Mouse (Mus musculus): ENCODE results near the gene Farp2. TPM values are rescaled to one million over a fixed set of nuclear protein-coding genes. Genes with fewer than 3 reads are reported as not detected.
"Not testable (repeated sequence)": the region's sequence is repeated elsewhere in the genome, so short reads cannot be mapped to it uniquely, and the experiment has no call there.

Farp2 gene
- 4.2 and 4.7 TPM in 2 replicates for polyA plus RNA-seq (2012; rRNA removed)

- H3K4me1 ChIP-seq (ENCODE audit: control insufficient read depth, insufficient read depth, low read length), result peaks cover 3% of the 10 kb centered on the region; the same call in 1 of the 2 replicates
- H3K4me3 ChIP-seq (replicated peaks; ENCODE audit: extremely low read depth, low read depth, low read length), result peak within 1 kb of the TSS; percentile 80
- TF ChIP-seq CTCF (IDR thresholded peaks at IDR 0.05; ENCODE audit: insufficient read depth, low read length) (no peak), POLR2A (IDR thresholded peaks at IDR 0.05; ENCODE audit: borderline replicate concordance, extremely low read depth, low read depth, low read length) (peak; percentile 84; the same call in 1 of the 2 replicates)
- peak; percentile 94 for DNase-seq
- under 1% methylated on average over 71 of the region's 71 CpGs for WGBS
These were observed at the start of gene Farp2 for GRCm38 (mm10) chr1:93511585-93512350. Gene Farp2, plus strand, starts transcription at chr1:93512079.

GRCm38 (mm10) chr1:93465066-93465465 is 46.8 kb upstream of the Farp2 start:
- no peak for DNase-seq
- TF ChIP-seq POLR2A (IDR thresholded peaks at IDR 0.05; ENCODE audit: borderline replicate concordance, extremely low read depth, low read depth, low read length) (no peak), CTCF (IDR thresholded peaks at IDR 0.05; ENCODE audit: insufficient read depth, low read length) (no peak)
- H3K4me1 ChIP-seq (ENCODE audit: control insufficient read depth, insufficient read depth, low read length), result no peaks in the 10 kb centered on the region
- H3K4me3 ChIP-seq (replicated peaks; ENCODE audit: extremely low read depth, low read depth, low read length), result no peak overlapping the region

GRCm38 (mm10) chr1:93465746-93466145 is 46.1 kb upstream of the Farp2 start:
- Histone ChIP-seq H3K4me3 (replicated peaks; ENCODE audit: extremely low read depth, low read depth, low read length) (no peak overlapping the region), H3K4me1 (ENCODE audit: control insufficient read depth, insufficient read depth, low read length) (no peaks in the 10 kb centered on the region)
- no peak for TF ChIP-seq CTCF (IDR thresholded peaks at IDR 0.05; ENCODE audit: insufficient read depth, low read length)
- no peak for TF ChIP-seq POLR2A (IDR thresholded peaks at IDR 0.05; ENCODE audit: borderline replicate concordance, extremely low read depth, low read depth, low read length)
- DNase-seq, result no peak

GRCm38 (mm10) chr1:93468626-93469025 is 43.3 kb upstream of the Farp2 start:
- TF ChIP-seq POLR2A (IDR thresholded peaks at IDR 0.05; ENCODE audit: borderline replicate concordance, extremely low read depth, low read depth, low read length) (no peak), CTCF (IDR thresholded peaks at IDR 0.05; ENCODE audit: insufficient read depth, low read length) (no peak)
- Histone ChIP-seq H3K4me1 (ENCODE audit: control insufficient read depth, insufficient read depth, low read length) (no peaks in the 10 kb centered on the region), H3K4me3 (replicated peaks; ENCODE audit: extremely low read depth, low read depth, low read length) (no peak overlapping the region)
- 88% methylated on average over 4 of the region's 4 CpGs for WGBS
- no peak for DNase-seq

- WGBS, result 88% methylated on average over 3 of the region's 3 CpGs
- H3K4me3 ChIP-seq (replicated peaks; ENCODE audit: extremely low read depth, low read depth, low read length), result no peak overlapping the region
- no peak for DNase-seq
- peaks cover 4% of the 10 kb centered on the region; the same call in 1 of the 2 replicates for H3K4me1 ChIP-seq (ENCODE audit: control insufficient read depth, insufficient read depth, low read length)
- TF ChIP-seq POLR2A (IDR thresholded peaks at IDR 0.05; ENCODE audit: borderline replicate concordance, extremely low read depth, low read depth, low read length), result no peak
- TF ChIP-seq CTCF (IDR thresholded peaks at IDR 0.05; ENCODE audit: insufficient read depth, low read length), result no peak
These were observed 36.2 kb upstream of the Farp2 start for GRCm38 (mm10) chr1:93475694-93476093.

- WGBS, result under 1% methylated on average over 41 of the region's 41 CpGs
- DNase-seq, result peak; percentile 97
- TF ChIP-seq POLR2A (IDR thresholded peaks at IDR 0.05; ENCODE audit: borderline replicate concordance, extremely low read depth, low read depth, low read length) (peak; percentile 73), CTCF (IDR thresholded peaks at IDR 0.05; ENCODE audit: insufficient read depth, low read length) (peak; percentile 42; the same call in 1 of the 2 replicates)
- Histone ChIP-seq H3K4me1 (ENCODE audit: control insufficient read depth, insufficient read depth, low read length) (peaks cover 8% of the 10 kb centered on the region), H3K4me3 (replicated peaks; ENCODE audit: extremely low read depth, low read depth, low read length) (peak overlapping the region; percentile 89)
These were observed 33.9 kb upstream of the Farp2 start for GRCm38 (mm10) chr1:93477758-93478585.

- TF ChIP-seq CTCF (IDR thresholded peaks at IDR 0.05; ENCODE audit: insufficient read depth, low read length) (no peak), POLR2A (IDR thresholded peaks at IDR 0.05; ENCODE audit: borderline replicate concordance, extremely low read depth, low read depth, low read length) (peak; percentile 94)
- Histone ChIP-seq H3K4me1 (ENCODE audit: control insufficient read depth, insufficient read depth, low read length) (peaks cover 8% of the 10 kb centered on the region), H3K4me3 (replicated peaks; ENCODE audit: extremely low read depth, low read depth, low read length) (peak within 1 kb of the TSS; percentile 95)
- DNase-seq, result peak; percentile 99
- under 1% methylated on average over 74 of the region's 74 CpGs for WGBS
These were observed 33.0 kb upstream of the Farp2 start, which contains the start of gene Hdlbp for GRCm38 (mm10) chr1:93478586-93479475. Gene Hdlbp, minus strand, starts transcription at chr1:93478815.

GRCm38 (mm10) chr1:93479476-93480083 is 32.3 kb upstream of the Farp2 start:
- 2% methylated on average over 23 of the region's 23 CpGs for WGBS
- H3K4me3 ChIP-seq (replicated peaks; ENCODE audit: extremely low read depth, low read depth, low read length), result peak overlapping the region; percentile 95
- TF ChIP-seq POLR2A (IDR thresholded peaks at IDR 0.05; ENCODE audit: borderline replicate concordance, extremely low read depth, low read depth, low read length) (peak; percentile 14; the same call in 1 of the 2 replicates), CTCF (IDR thresholded peaks at IDR 0.05; ENCODE audit: insufficient read depth, low read length) (no peak)
- DNase-seq, result no peak
- peaks cover 8% of the 10 kb centered on the region for H3K4me1 ChIP-seq (ENCODE audit: control insufficient read depth, insufficient read depth, low read length)

- not testable (repeated sequence) for DNase-seq; H3K4me3 ChIP-seq (replicated peaks; ENCODE audit: extremely low read depth, low read depth, low read length)
- WGBS, result 70% methylated on average over 3 of the region's 3 CpGs
- H3K4me1 ChIP-seq (ENCODE audit: control insufficient read depth, insufficient read depth, low read length), result peaks cover 10% of the 10 kb centered on the region
These were observed 25.6 kb upstream of the Farp2 start for GRCm38 (mm10) chr1:93486302-93486701.
